Mouse (Mus musculus): ENCODE results near the gene Pla2g2d. TPM values are rescaled to one million over a fixed set of nuclear protein-coding genes. Genes with fewer than 3 reads are reported as not detected.
"Not testable (repeated sequence)": the region's sequence is repeated elsewhere in the genome, so short reads cannot be mapped to it uniquely, and the experiment has no call there.

The Pla2g2d gene
- total RNA-seq, 1 experiment from 2014 or later: not detected

DNA sequence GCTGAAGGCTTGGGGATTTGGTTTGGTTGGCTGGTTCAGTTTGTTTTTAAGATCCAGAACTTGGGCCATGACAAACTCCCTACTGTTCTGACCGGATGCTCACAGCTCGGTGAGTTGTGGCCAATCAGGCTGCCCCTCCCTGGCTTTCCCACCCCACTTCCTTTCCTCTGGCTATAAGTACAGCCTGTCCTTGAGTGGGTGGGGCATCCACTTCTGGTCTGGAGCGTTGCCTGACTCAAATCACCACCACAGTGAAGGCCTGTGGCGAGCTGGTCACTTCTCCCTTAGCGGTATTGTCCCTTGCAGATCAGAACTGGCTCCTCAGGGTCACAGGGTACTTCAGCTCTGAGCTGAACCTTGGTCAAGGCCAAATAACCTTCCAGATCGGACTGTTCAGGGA is 42.2 kb downstream of the Pla2g2d start:
- ATAC-seq (replicated peaks; ENCODE audit: insufficient number of reproducible peaks, low FRiP score, low TSS enrichment, poor library complexity, severe bottlenecking): no peak

- no peak for ATAC-seq (replicated peaks; ENCODE audit: insufficient number of reproducible peaks, low FRiP score, low TSS enrichment, poor library complexity, severe bottlenecking)
Observed at GRCm38 (mm10) chr4:138819101-138819500, 43.6 kb downstream of the Pla2g2d start.

DNA sequence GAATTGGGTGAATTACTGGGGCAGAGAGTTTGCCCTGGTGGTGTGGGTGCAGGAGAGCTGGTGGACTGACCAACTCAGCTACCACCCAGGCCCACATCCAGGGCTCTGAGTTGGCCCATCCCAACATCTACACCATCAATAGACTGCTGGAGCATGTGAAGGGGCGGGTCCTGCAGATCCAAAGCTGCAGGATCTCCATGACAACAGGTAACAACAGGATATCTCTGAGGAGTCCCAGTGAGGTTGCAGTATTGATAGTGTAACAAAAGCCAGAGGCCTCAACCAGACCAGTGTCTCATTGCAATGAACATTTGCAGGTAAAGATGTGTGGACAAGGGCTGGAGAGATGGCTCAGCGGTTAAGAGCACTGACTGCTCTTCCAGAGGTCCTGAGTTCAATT is 45.5 kb downstream of the Pla2g2d start:
- ATAC-seq (replicated peaks; ENCODE audit: insufficient number of reproducible peaks, low FRiP score, low TSS enrichment, poor library complexity, severe bottlenecking): no peak

GRCm38 (mm10) chr4:138824161-138824560 is 48.6 kb downstream of the Pla2g2d start:
- ATAC-seq (replicated peaks; ENCODE audit: insufficient number of reproducible peaks, low FRiP score, low TSS enrichment, poor library complexity, severe bottlenecking): not testable (repeated sequence)

DNA sequence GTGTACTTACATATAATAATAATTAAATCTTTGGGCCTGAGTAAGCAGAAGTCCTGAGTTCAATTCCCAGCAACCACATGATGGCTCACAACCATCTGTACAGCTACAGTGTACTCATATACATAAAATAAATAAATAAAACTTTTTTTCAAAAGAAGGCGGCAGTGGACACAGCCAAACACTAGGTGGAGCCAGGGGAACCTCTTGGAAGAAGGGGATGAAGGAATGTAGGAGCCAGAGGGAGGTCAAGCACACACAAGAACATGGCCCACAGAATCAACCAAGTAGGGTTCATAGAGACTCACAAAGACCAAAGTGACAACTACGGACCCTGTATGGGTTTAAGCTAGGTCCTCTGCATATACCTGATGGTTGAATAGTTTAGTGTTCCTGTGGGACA is 49.1 kb downstream of the Pla2g2d start:
- ATAC-seq (replicated peaks; ENCODE audit: insufficient number of reproducible peaks, low FRiP score, low TSS enrichment, poor library complexity, severe bottlenecking): no peak

- no peak for ATAC-seq (replicated peaks; ENCODE audit: insufficient number of reproducible peaks, low FRiP score, low TSS enrichment, poor library complexity, severe bottlenecking)
Observed at GRCm38 (mm10) chr4:138825751-138826567, 50.4 kb downstream of the Pla2g2d start.

DNA sequence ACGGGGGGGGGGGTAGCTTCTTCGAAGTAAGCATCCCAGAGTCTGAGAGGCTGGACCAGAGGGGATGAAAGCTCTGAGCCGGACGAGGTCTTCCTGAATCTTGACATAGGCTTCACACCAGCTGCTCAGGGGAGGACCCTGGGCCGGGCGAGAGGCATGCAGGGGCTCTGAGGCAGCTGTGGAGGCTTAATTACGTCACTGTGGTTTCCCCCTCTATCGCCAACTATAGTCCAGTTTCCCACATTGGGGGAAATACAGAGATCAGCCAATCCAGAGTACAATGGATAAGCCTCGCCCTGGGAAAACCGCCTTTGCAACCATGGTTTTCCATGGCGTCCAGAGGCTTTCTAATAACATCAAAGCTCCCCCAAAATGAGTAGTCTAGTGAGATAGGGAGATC is 51.6 kb downstream of the Pla2g2d start:
- no peak for ATAC-seq (replicated peaks; ENCODE audit: insufficient number of reproducible peaks, low FRiP score, low TSS enrichment, poor library complexity, severe bottlenecking)

Other genes starting within 250 kb of the Pla2g2d start
- not detected in 3 replicates for gene Vwa5b1, start 139.9 kb upstream of the Pla2g2d start, total RNA-seq (2017)
- not detected in 3 replicates for gene Pla2g2c, start 50.9 kb upstream of the Pla2g2d start, total RNA-seq (2017)
- not detected in 3 replicates for gene Ubxn10, start 38.6 kb upstream of the Pla2g2d start, total RNA-seq (2017)
- gene Pla2g2f, start 18.1 kb upstream of the Pla2g2d start, total RNA-seq (2017): not detected in 3 replicates
- gene Pla2g5, start 87.7 kb downstream of the Pla2g2d start, total RNA-seq (2017): not detected in 3 replicates
- not detected in 3 replicates for gene Gm13030, start 98.2 kb downstream of the Pla2g2d start, total RNA-seq (2017)
- not detected in 3 replicates for gene Pla2g2e, start 102.2 kb downstream of the Pla2g2d start, total RNA-seq (2017)
- 9.8 to 13.1 TPM (median 11.9 TPM) in 3 replicates for gene Otud3, start 138.2 kb downstream of the Pla2g2d start, total RNA-seq (2017)
- not detected in 3 replicates for gene Rnf186, start 191.4 kb downstream of the Pla2g2d start, total RNA-seq (2017)
- 16.7 to 26.4 TPM (median 19.0 TPM) in 3 replicates for gene Tmco4, start 197.2 kb downstream of the Pla2g2d start, total RNA-seq (2017)

All from monocyte, adult 5-6 weeks (primary cell).